Mouse (Mus musculus) left cerebral cortex, adult 2 months (tissue): ENCODE results near the gene Afg1l. TPM values are rescaled to one million over a fixed set of nuclear protein-coding genes. Genes with fewer than 3 reads are reported as not detected.

ENCODE experiments used
- DNase-seq, 2 experiments: peaks; one replicate each; pipeline ENCODE4 v3.0.0; 2021 to 2022; ENCODE audit warnings: low spot score in 2 of 2, mixed read lengths in 1 of 2; ENCODE audit errors: extremely low spot score in 1 of 2
- H3K27ac ChIP-seq: fragments of 200-600 bp; 2 replicates; pipeline ENCODE4 v1.8.1; 2022
- H3K4me3 ChIP-seq: fragments of 200-600 bp; 2 replicates; pipeline ENCODE4 v1.8.1; 2022
- CTCF ChIP-seq: fragments of 200-600 bp; IDR thresholded peaks from 2 replicates; pipeline ENCODE4 v1.8.1; 2022; ENCODE audit warnings: antibody characterized with exemption, mild to moderate bottlenecking, moderate library complexity
- intact Hi-C: fragments of 180-260 bp; cut with DNase I; formaldehyde crosslinking; loops from one replicate; pipeline ENCODE4 v1.15.1; 2025
- long read RNA-seq, 2 experiments: library from polyadenylated mRNA; stranded (forward); transcript quantifications; one replicate each; pipeline ENCODE4 v2.0.0; 2021; ENCODE audit warnings: borderline mapping rate in 2 of 2
- total RNA-seq, 2 experiments: library from RNA; stranded (reverse); gene quantifications; 2 replicates each; pipeline ENCODE4 v1.2.3; 2021

Gene Afg1l
- total RNA-seq: 10 to 100 TPM; 10.4 to 12.7 TPM
- long read RNA-seq, experiment 1, partial matches to known transcripts: 0 of 9 reads
- long read RNA-seq, experiment 1, other reads (novel, unspliced or antisense): 5 of 9 reads
- long read RNA-seq, experiment 2, transcript Afg1l-201 (13 exons, 2,513 nt): major isoform, 6 of 15 reads
- long read RNA-seq, experiment 2, partial matches to known transcripts: 0 of 15 reads
- long read RNA-seq, experiment 2, other reads (novel, unspliced or antisense): 9 of 15 reads

DNA sequence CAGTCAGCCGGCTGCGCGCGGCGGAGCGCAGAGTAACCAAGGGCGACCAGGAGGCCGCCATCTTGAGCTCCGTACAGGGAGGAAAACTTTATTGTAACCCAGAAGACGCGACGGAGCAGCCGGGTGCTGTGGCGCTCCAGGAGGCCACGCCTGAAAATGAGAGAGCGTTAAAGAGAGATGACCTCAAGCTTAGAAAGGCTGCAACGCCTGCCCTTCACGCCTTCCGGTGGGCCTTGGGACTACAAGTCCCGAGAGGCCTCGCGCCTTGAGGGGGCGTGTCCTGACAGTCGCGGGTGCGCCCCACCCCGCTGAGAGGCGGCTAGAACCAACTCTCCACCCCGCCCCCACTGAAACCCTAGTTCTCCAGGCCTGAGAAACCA lies at the start of gene Afg1l:
Gene Afg1l (minus strand): TSS at position 225 of the 380 bp plus-strand sequence.
- peak within 1 kb of the TSS; percentile 93 for H3K27ac ChIP-seq
- DNase-seq: peak; percentile 94 to 95
- peak within 1 kb of the TSS; percentile 92 for H3K4me3 ChIP-seq
- intact Hi-C loops: loop anchor here (1.0 kb wide), 1 partner anchor 23 kb away; no protein-coding TSS in a partner anchor
- peak; percentile 54 for TF ChIP-seq CTCF

- no peak overlapping the region for H3K27ac ChIP-seq
- intact Hi-C loops: no loop called here
- no peak overlapping the region for H3K4me3 ChIP-seq
- TF ChIP-seq CTCF: no peak
- DNase-seq: no peak
These were observed 47.3 kb upstream of the Afg1l start for GRCm38 (mm10) chr10:42525682-42526081.

DNA sequence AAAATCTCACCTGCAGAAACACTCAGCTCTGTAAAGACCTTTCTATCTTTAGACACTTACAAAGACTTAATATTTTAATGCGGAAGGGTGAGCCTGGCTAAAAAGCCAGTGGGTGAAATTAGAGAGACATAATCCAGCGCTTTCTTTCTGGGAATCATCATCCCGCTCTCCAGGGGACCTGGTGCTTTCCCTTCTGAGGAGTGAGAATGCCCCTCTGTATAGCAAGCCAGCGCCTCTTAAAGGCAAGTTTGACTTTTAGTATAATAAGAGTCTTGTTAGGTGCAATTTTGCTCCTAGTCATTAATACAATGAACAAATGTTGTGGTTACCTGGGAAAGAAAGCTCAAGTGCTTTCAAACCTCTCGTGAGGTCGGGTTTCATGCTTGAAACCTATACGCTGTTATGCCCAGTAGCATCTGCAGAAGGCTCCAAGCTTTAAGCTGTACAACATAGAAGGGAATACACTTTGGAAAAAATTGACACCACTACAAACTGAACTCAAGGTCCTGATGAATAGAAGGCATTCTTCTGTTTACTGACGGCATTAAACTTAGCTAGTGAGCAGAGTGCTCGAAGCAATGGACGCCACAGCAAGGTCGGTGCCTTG lies 45.3 kb upstream of the Afg1l start:
- DNase-seq: no peak
- Histone ChIP-seq H3K4me3 (no peak overlapping the region), H3K27ac (no peak overlapping the region)
- intact Hi-C loops: no loop called here
- TF ChIP-seq CTCF: no peak

GRCm38 (mm10) chr10:42522912-42523311 lies 44.5 kb upstream of the Afg1l start:
- TF ChIP-seq CTCF: no peak; the same call in 1 of the 2 replicates
- Histone ChIP-seq H3K4me3 (no peak overlapping the region), H3K27ac (no peak overlapping the region)
- DNase-seq: no peak
- intact Hi-C loops: no loop called here

- intact Hi-C loops: no loop called here
- no peak for DNase-seq
- H3K4me3 ChIP-seq: no peak overlapping the region
- no peak for TF ChIP-seq CTCF
- no peak overlapping the region for H3K27ac ChIP-seq
These were observed 43.1 kb upstream of the Afg1l start for GRCm38 (mm10) chr10:42521315-42521981.

- TF ChIP-seq CTCF: no peak
- DNase-seq: no peak
- no peak overlapping the region for H3K4me3 ChIP-seq
- no peak overlapping the region for H3K27ac ChIP-seq
- intact Hi-C loops: no loop called here
These were observed 40.0 kb upstream of the Afg1l start for GRCm38 (mm10) chr10:42518363-42518762.

DNA sequence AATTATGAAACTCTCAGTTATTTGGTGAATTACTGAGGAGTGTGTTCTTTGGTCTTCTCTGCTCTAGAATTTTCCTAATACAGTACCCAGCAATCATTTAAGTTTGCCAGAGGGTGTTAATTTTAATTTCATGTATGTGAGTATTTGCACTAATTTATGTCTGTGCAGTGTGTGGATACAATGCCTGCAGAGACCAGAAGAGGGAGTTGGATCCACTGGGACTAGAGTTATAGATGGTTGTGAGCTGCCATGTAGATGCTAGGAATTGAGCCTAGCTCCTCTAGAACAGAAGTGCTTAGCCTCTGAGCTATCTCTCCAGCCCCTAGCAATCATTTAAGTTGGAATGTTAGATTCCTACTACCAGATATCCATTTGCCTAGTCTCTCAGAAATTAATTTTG lies 35.8 kb upstream of the Afg1l start:
- Histone ChIP-seq H3K4me3 (no peak overlapping the region), H3K27ac (no peak overlapping the region)
- no peak for DNase-seq
- intact Hi-C loops: no loop called here
- no peak; the same call in 1 of the 2 replicates for TF ChIP-seq CTCF

DNA sequence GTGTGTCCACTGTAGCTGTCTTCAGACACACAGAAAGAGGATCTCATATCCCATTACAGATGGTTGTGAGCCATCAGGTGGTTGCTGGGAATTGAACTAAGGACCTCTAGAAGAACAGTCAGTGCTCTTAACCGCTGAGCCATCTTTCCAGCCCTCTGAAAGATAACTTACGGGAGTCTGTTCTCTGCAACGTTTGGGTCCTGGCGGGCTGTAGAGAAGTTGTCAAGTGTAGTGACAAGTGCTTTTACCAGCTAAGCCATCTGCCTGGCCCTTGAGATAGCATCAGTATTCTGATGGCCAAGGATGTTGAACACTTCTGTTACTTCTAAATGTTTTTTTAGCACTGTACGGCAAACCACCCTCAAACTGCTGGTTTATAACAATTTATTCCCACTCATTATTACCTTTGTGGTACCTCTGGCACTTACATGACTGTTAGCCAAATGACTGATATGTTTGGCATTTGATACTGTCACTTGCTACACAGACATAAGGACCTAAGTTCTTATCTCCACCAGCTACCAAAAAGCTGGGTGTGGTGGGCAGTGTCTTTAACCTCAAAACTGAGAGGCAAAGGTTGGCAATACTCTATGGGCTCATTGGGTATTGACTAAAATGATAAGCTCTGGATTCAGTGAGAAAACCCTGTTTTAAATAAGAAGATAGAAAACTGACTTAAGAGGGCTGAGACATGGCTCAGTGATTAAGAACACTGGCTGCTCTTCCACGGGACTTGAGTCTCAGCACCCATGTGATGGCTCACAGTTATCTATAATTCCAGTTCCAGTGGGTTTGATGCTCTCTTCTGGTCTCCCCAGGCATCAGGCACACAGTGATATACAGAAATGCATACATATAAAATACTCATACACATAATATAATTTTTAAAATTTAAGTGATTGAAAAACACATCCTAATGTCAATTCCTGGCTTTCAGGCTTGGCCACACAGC lies 33.1 kb upstream of the Afg1l start:
- intact Hi-C loops: no loop called here
- no peak for DNase-seq
- H3K27ac ChIP-seq: no peak overlapping the region
- no peak for TF ChIP-seq CTCF
- no peak overlapping the region for H3K4me3 ChIP-seq

- intact Hi-C loops: no loop called here
- H3K27ac ChIP-seq: no peak overlapping the region
- TF ChIP-seq CTCF: peak; percentile 26
- DNase-seq: no peak
- no peak overlapping the region for H3K4me3 ChIP-seq
These were observed 31.8 kb upstream of the Afg1l start for GRCm38 (mm10) chr10:42510141-42510540.

- DNase-seq: no peak
- H3K4me3 ChIP-seq: no peak overlapping the region
- no peak overlapping the region for H3K27ac ChIP-seq
- no peak for TF ChIP-seq CTCF
- intact Hi-C loops: loop anchor here (5.0 kb wide), 1 partner anchor 133 kb away; no protein-coding TSS in a partner anchor
These were observed 25.8 kb upstream of the Afg1l start for GRCm38 (mm10) chr10:42504096-42504710.
